Mouse (Mus musculus) embryonic facial prominence, embryonic 15.5 days (tissue): ENCODE data around the gene Cab39. TPM values are rescaled to one million over a fixed set of nuclear protein-coding genes. Genes with fewer than 3 reads are reported as not detected.
A peak's percentile ranks its signal among the peaks of the same experiment; 100 is the strongest.

Experiments
- ATAC-seq: fragments of 200-750 bp; cut with Nextera tagmentation; 2 replicates; pipeline ENCODE4 v1.8.0; 2017; ENCODE audit warnings: low read depth, moderate TSS enrichment; ENCODE audit not compliant: insufficient number of reproducible peaks, low FRiP score, low TSS enrichment
- H3K27ac ChIP-seq: fragments of 300-500 bp; sonication (generic); replicated peaks from 2 replicates; pipeline ENCODE4 v1.5.1; 2015; ENCODE audit warnings: mild to moderate bottlenecking, inconsistent platforms
- H3K27me3 ChIP-seq: fragments of 300-500 bp; sonication (generic); 2 replicates; pipeline ENCODE4 v1.6.1; 2015; ENCODE audit warnings: inconsistent platforms
- H3K36me3 ChIP-seq: fragments of 300-500 bp; sonication (generic); 2 replicates; pipeline ENCODE4 v1.6.1; 2015; ENCODE audit warnings: mild to moderate bottlenecking, inconsistent platforms
- H3K4me1 ChIP-seq: fragments of 300-500 bp; sonication (generic); 2 replicates; pipeline ENCODE4 v1.6.1; 2015; ENCODE audit warnings: inconsistent platforms
- H3K4me2 ChIP-seq: fragments of 300-500 bp; sonication (generic); replicated peaks from 2 replicates; pipeline ENCODE4 v1.6.1; 2015; ENCODE audit warnings: mild to moderate bottlenecking, inconsistent platforms
- H3K4me3 ChIP-seq: fragments of 300-500 bp; sonication (generic); replicated peaks from 2 replicates; pipeline ENCODE4 v1.5.1; 2015; ENCODE audit warnings: mild to moderate bottlenecking, inconsistent platforms
- H3K9ac ChIP-seq: fragments of 300-500 bp; sonication (generic); 2 replicates; pipeline ENCODE4 v1.6.1; 2015; ENCODE audit warnings: inconsistent platforms
- H3K9me3 ChIP-seq: fragments of 300-500 bp; sonication (generic); replicated peaks from 2 replicates; pipeline ENCODE4 v1.6.1; 2016; ENCODE audit warnings: inconsistent platforms
- WGBS: fragments of 180-500 bp; shearing (Covaris S2); methylation state at CpG from one replicate; pipeline ENCODE4 v1.1.7; 2015; 5-methylcytosine and 5-hydroxymethylcytosine counted together
- microRNA-seq: library from miRNA; unstranded; fragments of <30 nt; microRNA quantifications from one replicate; pipeline ENCODE4, GENCODE M21; 2016; ENCODE audit warnings: borderline number of aligned reads
- polyA plus RNA-seq: library from polyadenylated mRNA; unstranded; fragments of >200 nt; fragmentation: Nextera tagmentation; extraction: Ambion mirVana; gene quantifications from 2 replicates; pipeline ENCODE4 v1.2.1, GENCODE M21; 2015

Gene Cab39
- polyA plus RNA-seq, 1 experiment from 2014 or later = 31.3 TPM

- H3K9ac ChIP-seq = no peak overlapping the region
- H3K27me3 ChIP-seq = no peaks in the 10 kb centered on the region
- H3K9me3 ChIP-seq = no peaks in the 10 kb centered on the region
- H3K4me1 ChIP-seq = peaks cover 67% of the 10 kb centered on the region
- no peak for ATAC-seq
- H3K4me2 ChIP-seq = 0 out of 2 replicates have a peak overlapping the region, but pooled peaks have one; percentile 10
- H3K27ac ChIP-seq = peak overlapping the region; percentile 61
- 55% methylated on average over 7 of the region's 7 CpGs for WGBS
- H3K4me3 ChIP-seq = no peak overlapping the region
- peaks cover 30% of the 10 kb centered on the region for H3K36me3 ChIP-seq
These were observed 107.5 kb downstream of the Cab39 start for GRCm38 (mm10) chr1:85900521-85901333.

Small RNAs within 50 kb of the gene (microRNA-seq; reads per million reads assigned to microRNA genes)
- not detected for gene Gm25472
- gene Mir8096 = not detected

Other genes starting within 250 kb of the Cab39 start
- gene G530012D18Rik, start 217.8 kb upstream of the Cab39 start, polyA plus RNA-seq = not detected in 2 replicates
- 2.7 and 3.1 TPM in 2 replicates for gene Sp110, start 194.6 kb upstream of the Cab39 start, polyA plus RNA-seq
- 1.4 TPM in 2 replicates for gene Sp140, start 193.1 kb upstream of the Cab39 start, polyA plus RNA-seq
- gene Sp100, start 143.5 kb upstream of the Cab39 start, polyA plus RNA-seq = 2.7 and 3.3 TPM in 2 replicates
- 1.6 and 1.7 TPM in 2 replicates for gene A630001G21Rik, start 14.8 kb upstream of the Cab39 start, polyA plus RNA-seq
- 283 and 290 TPM in 2 replicates for gene Itm2c, start 100.8 kb downstream of the Cab39 start, polyA plus RNA-seq
- 0.45 and 1.2 TPM in 2 replicates for gene 4933407L21Rik, start 135.0 kb downstream of the Cab39 start, polyA plus RNA-seq
- gene Gpr55, start 167.6 kb downstream of the Cab39 start, polyA plus RNA-seq = 0.19 and 0.26 TPM in 2 replicates
- gene Spata3, start 223.4 kb downstream of the Cab39 start, polyA plus RNA-seq = 0.24 TPM in 1 of 2 replicates, not detected in the other